Mouse (Mus musculus) CH12.LX (cell line): ENCODE results near the gene Kcna10. TPM values are rescaled to one million over a fixed set of nuclear protein-coding genes. Genes with fewer than 3 reads are reported as not detected.

Source experiments
- DNase-seq: peaks from one replicate; pipeline ENCODE4 v3.0.0-alpha.2; 2013; ENCODE audit errors: extremely low read depth
- H3K27ac ChIP-seq: 2 replicates; pipeline ENCODE4 v1.5.1; 2012; ENCODE audit warnings: low read depth, mild to moderate bottlenecking, control low read depth, moderate library complexity; ENCODE audit not compliant: insufficient read depth
- H3K27me3 ChIP-seq: replicated peaks from 2 replicates; pipeline ENCODE3; 2012; ENCODE audit warnings: inconsistent platforms
- H3K36me3 ChIP-seq, 2 experiments: replicated peaks in 1 of 2; 2 replicates each; pipeline versions ENCODE3 to v1.6.1; 2012; ENCODE audit warnings: inconsistent platforms in 1 of 2, low read length in 1 of 2, mild to moderate bottlenecking in 1 of 2, mixed read lengths in 1 of 2, moderate library complexity in 1 of 2; ENCODE audit not compliant: control insufficient read depth in 1 of 2, insufficient read depth in 1 of 2
- H3K4me1 ChIP-seq, 2 experiments: 2 replicates each; pipeline ENCODE4 v1.6.1; 2012; ENCODE audit warnings: inconsistent platforms in 1 of 2, moderate library complexity in 1 of 2; ENCODE audit not compliant: insufficient read depth in 2 of 2, control insufficient read depth in 1 of 2
- H3K4me2 ChIP-seq: 2 replicates; pipeline ENCODE4 v1.6.1; 2012; ENCODE audit warnings: low read depth, mild to moderate bottlenecking, control low read depth; ENCODE audit not compliant: poor library complexity, insufficient read depth, severe bottlenecking
- H3K4me3 ChIP-seq, 3 experiments: fragments of 150-350 bp in 1 of 3; sonication (generic) in 1 of 3; replicated peaks in 1 of 3; 2 replicates each; pipeline versions ENCODE3 to v1.5.1; 2011 to 2012; ENCODE audit warnings: low read depth in 2 of 3, low read length in 2 of 3, mild to moderate bottlenecking in 2 of 3, moderate library complexity in 2 of 3, control low read depth in 1 of 3, improper control_type of control experiment in 1 of 3, inconsistent platforms in 1 of 3, mixed read lengths in 1 of 3; ENCODE audit not compliant: poor library complexity in 1 of 3
- H3K79me2 ChIP-seq: replicated peaks from 2 replicates; pipeline ENCODE4 v1.6.1; 2012; ENCODE audit warnings: mild to moderate bottlenecking, moderate library complexity; ENCODE audit not compliant: control insufficient read depth, poor library complexity, insufficient read depth, severe bottlenecking; ENCODE audit errors: extremely low read depth
- H3K9ac ChIP-seq: 2 replicates; pipeline ENCODE4 v1.6.1; 2012; ENCODE audit warnings: low read depth, mild to moderate bottlenecking, control low read depth, moderate library complexity; ENCODE audit not compliant: insufficient read depth
- H3K9me3 ChIP-seq: replicated peaks from 2 replicates; pipeline ENCODE3; 2012; ENCODE audit warnings: low read length, inconsistent platforms, mixed read lengths
- BHLHE40 ChIP-seq: IDR thresholded peaks from 2 replicates; pipeline ENCODE4 v1.6.1; 2011; ENCODE audit warnings: mild to moderate bottlenecking, low read depth, low read length, improper control_type of control experiment
- CHD2 ChIP-seq: IDR thresholded peaks from 2 replicates; pipeline ENCODE4 v1.6.1; 2011; ENCODE audit warnings: low read length, improper control_type of control experiment
- ELF1 ChIP-seq: IDR thresholded peaks from 2 replicates; pipeline ENCODE4 v1.6.1; 2014; ENCODE audit warnings: low read depth, mild to moderate bottlenecking, inconsistent platforms, low read length, improper control_type of control experiment
- EP300 ChIP-seq: IDR thresholded peaks from 2 replicates; pipeline ENCODE4 v1.6.1; 2011; ENCODE audit warnings: low read length, improper control_type of control experiment
- GABPA ChIP-seq: IDR thresholded peaks from 2 replicates; pipeline ENCODE4 v1.6.1; 2012; ENCODE audit warnings: low read depth, low read length, improper control_type of control experiment, inconsistent platforms; ENCODE audit not compliant: insufficient replicate concordance
- IRF4 ChIP-seq: IDR thresholded peaks from 2 replicates; pipeline ENCODE4 v1.6.1; 2014; ENCODE audit warnings: low read depth, mild to moderate bottlenecking, inconsistent platforms, low read length, improper control_type of control experiment
- KAT2A ChIP-seq: IDR thresholded peaks from 2 replicates; pipeline ENCODE4 v1.6.1; 2012; ENCODE audit warnings: low read length, improper control_type of control experiment, inconsistent platforms; ENCODE audit not compliant: insufficient replicate concordance
- MAFK ChIP-seq: IDR thresholded peaks from 2 replicates; pipeline ENCODE4 v1.6.1; 2011; ENCODE audit warnings: low read length, improper control_type of control experiment; ENCODE audit not compliant: insufficient replicate concordance
- MAZ ChIP-seq: IDR thresholded peaks from 2 replicates; pipeline ENCODE4 v1.6.1; 2012; ENCODE audit warnings: low read depth, mild to moderate bottlenecking, inconsistent platforms, low read length, improper control_type of control experiment, moderate library complexity
- MEF2A ChIP-seq: IDR thresholded peaks from 2 replicates; pipeline ENCODE4 v1.6.1; 2014; ENCODE audit warnings: low read depth, mild to moderate bottlenecking, inconsistent platforms, low read length, improper control_type of control experiment, borderline replicate concordance
- NRF1 ChIP-seq: IDR thresholded peaks from 2 replicates; pipeline ENCODE4 v1.6.1; 2014; ENCODE audit warnings: low read depth, mild to moderate bottlenecking, inconsistent platforms, low read length, improper control_type of control experiment, moderate library complexity
- PAX5 ChIP-seq: IDR thresholded peaks from 2 replicates; pipeline ENCODE4 v1.6.1; 2012; ENCODE audit warnings: low read length, inconsistent platforms, mixed read lengths
- RAD21 ChIP-seq: IDR thresholded peaks from 2 replicates; pipeline ENCODE4 v1.6.1; 2011; ENCODE audit warnings: low read depth, mild to moderate bottlenecking, low read length, improper control_type of control experiment, moderate library complexity
- RCOR1 ChIP-seq: conservative IDR thresholded peaks from 2 replicates; pipeline ENCODE4 v1.6.1; 2012; ENCODE audit warnings: low read depth, mild to moderate bottlenecking, inconsistent platforms, low read length, improper control_type of control experiment
- SIN3A ChIP-seq: IDR thresholded peaks from 2 replicates; pipeline ENCODE4 v1.6.1; 2012; ENCODE audit warnings: low read length, improper control_type of control experiment, inconsistent platforms
- SMC3 ChIP-seq: IDR thresholded peaks from 2 replicates; pipeline ENCODE4 v1.6.1; 2011; ENCODE audit warnings: low read depth, low read length, improper control_type of control experiment
- TCF12 ChIP-seq: IDR thresholded peaks from 2 replicates; pipeline ENCODE4 v1.6.1; 2014; ENCODE audit warnings: low read depth, mild to moderate bottlenecking, inconsistent platforms, low read length, improper control_type of control experiment
- UBTF ChIP-seq: IDR thresholded peaks from 2 replicates; pipeline ENCODE4 v1.6.1; 2012; ENCODE audit warnings: low read depth, mild to moderate bottlenecking, inconsistent platforms, low read length, improper control_type of control experiment, moderate library complexity
- USF1 ChIP-seq: IDR thresholded peaks from 2 replicates; pipeline ENCODE4 v1.6.1; 2014; ENCODE audit warnings: low read depth, mild to moderate bottlenecking, inconsistent platforms, low read length, improper control_type of control experiment
- USF2 ChIP-seq: conservative IDR thresholded peaks from 2 replicates; pipeline ENCODE4 v1.6.1; 2011; ENCODE audit warnings: low read depth, low read length, improper control_type of control experiment
- ZC3H11A ChIP-seq: IDR thresholded peaks from 2 replicates; pipeline ENCODE4 v1.6.1; 2012; ENCODE audit warnings: low read depth, mild to moderate bottlenecking, inconsistent platforms, low read length, improper control_type of control experiment
- ZKSCAN1 ChIP-seq: IDR thresholded peaks from 2 replicates; pipeline ENCODE4 v1.6.1; 2012; ENCODE audit warnings: low read depth, inconsistent platforms, low read length, improper control_type of control experiment, borderline replicate concordance
- ZMIZ1 ChIP-seq: IDR thresholded peaks from 2 replicates; pipeline ENCODE4 v1.6.1; 2012; ENCODE audit warnings: low read depth, mild to moderate bottlenecking, inconsistent platforms, low read length, improper control_type of control experiment
- ZNF384 ChIP-seq: IDR thresholded peaks from 2 replicates; pipeline ENCODE4 v1.6.1; 2012; ENCODE audit warnings: low read depth, low read length, improper control_type of control experiment, inconsistent platforms
- dilution Hi-C: fragments of 300-500 bp; cut with MboI; formaldehyde crosslinking; loops from 2 replicates; pipeline ENCODE4 v1.14.3; 2020; ENCODE audit warnings: low sequenced_read_pairs; ENCODE audit not compliant: extremely low pct_unique_long_range_greater_than_20kb, extremely low pct_ligation_motif_present
- in situ Hi-C: fragments of 300-500 bp; cut with MboI; formaldehyde crosslinking; loops from 3 replicates; pipeline ENCODE4 v1.14.3; 2019; ENCODE audit warnings: low sequenced_read_pairs, low pct_ligation_motif_present, low pct_unique_long_range_greater_than_20kb, mixed read lengths
- polyA plus RNA-seq: library from polyadenylated mRNA; unstranded; fragments of >175 nt; gene quantifications from 2 replicates; pipeline ENCODE4 v1.2.1, GENCODE M21; 2012; ENCODE audit warnings: low read depth; ENCODE audit not compliant: insufficient read length
- total RNA-seq, 2 experiments: library from RNA; depleted of rRNA; stranded (reverse); fragments of 300-350 nt in 1 of 2; fragments of >200 nt in 1 of 2; gene quantifications; 2 replicates each; pipeline ENCODE4 v1.2.3; 2012 to 2014

Gene Kcna10
- total and polyA plus RNA-seq, 3 experiments: not detected

DNA sequence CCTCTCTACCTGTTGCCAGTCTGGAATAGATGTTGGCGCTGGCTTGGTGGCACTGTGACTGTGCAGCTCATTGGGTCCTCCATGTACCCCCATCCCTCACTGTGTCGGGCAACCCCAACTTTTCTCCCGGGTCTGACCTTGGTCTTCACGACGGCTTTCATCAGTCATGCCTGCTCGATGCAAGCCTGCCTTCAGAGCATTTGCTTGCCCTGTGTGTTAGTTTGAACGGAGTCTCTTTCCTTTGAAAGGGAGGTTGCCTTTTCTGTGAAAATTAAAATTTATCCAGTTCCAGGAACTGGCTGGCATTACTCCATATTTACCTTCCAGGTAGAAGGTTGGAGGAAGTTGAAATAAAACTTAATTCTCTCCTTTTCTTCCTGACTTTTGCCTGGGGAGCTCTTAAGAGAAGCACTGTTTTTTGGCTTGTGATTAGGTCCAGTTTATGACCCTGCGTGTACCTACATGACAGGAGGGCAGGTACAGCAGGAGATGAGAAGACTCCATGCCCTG, 55.7 kb downstream of the Kcna10 start:
- in situ Hi-C loops: no loop called here

DNA sequence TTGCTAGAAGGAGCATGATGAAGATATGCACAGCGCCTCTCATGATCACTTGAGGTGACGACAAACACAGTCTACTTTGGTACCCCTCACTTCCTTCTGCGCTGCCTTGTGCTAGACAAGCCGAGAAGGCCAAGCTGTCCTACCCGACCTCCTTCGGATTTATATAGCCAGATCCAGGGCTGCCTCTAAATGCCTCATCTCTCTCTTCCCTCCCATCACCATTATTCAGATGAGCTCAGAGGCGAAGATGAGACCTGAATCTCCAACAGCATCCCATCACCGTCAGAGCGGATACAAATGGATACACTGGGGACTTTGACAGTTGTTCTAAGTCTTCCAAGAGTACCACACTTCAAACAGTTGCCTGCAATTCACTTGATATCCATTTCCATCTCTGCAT, 56.8 kb downstream of the Kcna10 start, which contains the start of gene Prok1:
Gene Prok1 (minus strand): TSS at position 101 of the 400 bp plus-strand sequence.
- H3K9ac ChIP-seq: no peak within 1 kb of the TSS
- in situ Hi-C loops (loop anchor here (10.0 kb wide), 1 partner anchor 225 kb away; no protein-coding TSS in a partner anchor), dilution Hi-C loops (no loop called here)
- no peak for DNase-seq
- H3K79me2 ChIP-seq: no peaks in the 10 kb centered on the region
- no peaks in the 10 kb centered on the region for H3K4me1 ChIP-seq
- H3K4me2 ChIP-seq: no peak within 1 kb of the TSS
- peaks cover 23% of the 10 kb centered on the region for H3K27me3 ChIP-seq
- no peak within 1 kb of the TSS for H3K4me3 ChIP-seq
- TF ChIP-seq ZNF384 (no peak), ELF1 (no peak), MAZ (no peak), TCF12 (no peak), IRF4 (no peak), CHD2 (no peak), MEF2A (no peak), BHLHE40 (no peak), NRF1 (no peak), SMC3 (no peak), UBTF (no peak), EP300 (no peak), USF2 (no peak), RAD21 (no peak), ZMIZ1 (no peak), KAT2A (no peak)
- no peaks in the 10 kb centered on the region for H3K9me3 ChIP-seq
- no peaks in the 10 kb centered on the region for H3K36me3 ChIP-seq
- H3K27ac ChIP-seq: no peak within 1 kb of the TSS

More for the DNA sequence above, 55.7 kb downstream of the Kcna10 start:
- no peak for DNase-seq
- no peaks in the 10 kb centered on the region for H3K79me2 ChIP-seq
- H3K4me1 ChIP-seq: no peaks in the 10 kb centered on the region
- H3K4me3 ChIP-seq: no peak overlapping the region
- TF ChIP-seq RCOR1 (no peak), NRF1 (no peak), MAFK (no peak), ZC3H11A (no peak), USF1 (no peak), GABPA (no peak), PAX5 (no peak), CHD2 (no peak), ZKSCAN1 (no peak), SIN3A (no peak), MEF2A (no peak), ELF1 (no peak), TCF12 (no peak)
- no peak overlapping the region for H3K27ac ChIP-seq
- dilution Hi-C loops: no loop called here
- H3K9me3 ChIP-seq: no peaks in the 10 kb centered on the region
- H3K36me3 ChIP-seq: no peaks in the 10 kb centered on the region
- peaks cover 12% of the 10 kb centered on the region for H3K27me3 ChIP-seq
- H3K9ac ChIP-seq: no peak overlapping the region
- H3K4me2 ChIP-seq: no peak overlapping the region
